ENCODE assay signal across 15 mouse cellular contexts in genomic region chr14:23982205-23982604, GRCm38 (mm10). TPM values are rescaled to one million over a fixed set of nuclear protein-coding genes. Genes with fewer than 3 reads are reported as not detected.
DNase-seq lines count a peak whose midpoint lies in the region.
"Had no signal": no experiment of that assay in that cellular context is flagged by ENCODE, and none has a peak within 500 bp of the region (broad histone marks: within the 10 kb centered on the region; RNA-seq: fewer than 3 reads in every experiment).

No protein-coding gene starts in this region.

- intact Hi-C loops in left cerebral cortex, postnatal 4 days (cut with DNase I), result no loop called here
- intact Hi-C loops in left cerebral cortex, postnatal 25 days (cut with DNase I), result no loop called here

- peak; percentile 58 to 62 for DNase-seq in left cerebral cortex, adult 18-20 months (ENCODE audit: low spot score in 2 of 2)
- no peak for DNase-seq in left cerebral cortex, postnatal 4 days
- DNase-seq in frontal cortex, postnatal 36 days (ENCODE audit: low spot score in 2 of 2), result peak; percentile 61 to 74
- DNase-seq in left cerebral cortex, postnatal 25 days (ENCODE audit: low spot score in 2 of 2), result peak; percentile 67 to 90
- DNase-seq in telencephalon, adult 2 months (ENCODE audit: low read depth, low spot score), result peak; percentile 84
- DNase-seq in urinary bladder, adult 18-20 months (ENCODE audit: low spot score in 2 of 2), result no peak
- DNase-seq in adrenal gland, postnatal 14 days, result no peak
- DNase-seq: cerebellum, postnatal 10 days; heart, postnatal 10 days; kidney, adult 9 months; kidney, postnatal 36 days; lung, postnatal 14 days; spleen, adult 18-20 months; thymus, postnatal 36 days had no signal

RNA-seq across cellular contexts. Expression of gene Kcnma1, which starts 32.1 kb away (rescaled TPM):
- 100 to 1,000 TPM; 160 to 172 TPM for total RNA-seq in left cerebral cortex, adult 18-20 months (2021)
- 100 to 1,000 TPM; 115 to 124 TPM for total RNA-seq in left cerebral cortex, postnatal 4 days (2021)
- 100 to 1,000 TPM; 183 to 192 TPM for total RNA-seq in left cerebral cortex, postnatal 25 days (2021)
- total RNA-seq in adrenal gland, postnatal 14 days (2021), result 43.9 and 45.2 TPM in 2 replicates
- total RNA-seq: monocyte, adult 5-6 weeks had no signal

Comparison
In these comparisons a context has a peak if more than half of its experiments do, and no peak if none do; other contexts are left out.
1. DNase-seq: peak in left cerebral cortex, adult 18-20 months (2 of 2), frontal cortex, postnatal 36 days (2 of 2), left cerebral cortex, postnatal 25 days (2 of 2) and telencephalon, adult 2 months (single experiment); none in left cerebral cortex, postnatal 4 days (single experiment), urinary bladder, adult 18-20 months (0 of 2) and adrenal gland, postnatal 14 days (single experiment).